Mouse (Mus musculus) hindbrain, embryonic 14.5 days (tissue): ENCODE measurements around the gene Obox6. TPM values are rescaled to one million over a fixed set of nuclear protein-coding genes. Genes with fewer than 3 reads are reported as not detected.

Source experiments
- polyA plus RNA-seq: library from polyadenylated mRNA; unstranded; fragments of >200 nt; fragmentation: Nextera tagmentation; extraction: Ambion mirVana; gene quantifications from 2 replicates; pipeline ENCODE4 v1.2.1, GENCODE M21; 2014

Obox6 gene
- polyA plus RNA-seq, 1 experiment from 2014 or later: not detected

Other genes starting within 250 kb of the Obox6 start
- gene Obox3, start 199.8 kb downstream of the Obox6 start, polyA plus RNA-seq: not detected in 2 replicates
- gene Obox5, start 89.5 kb downstream of the Obox6 start, polyA plus RNA-seq: not detected in 2 replicates
- not detected in 2 replicates for gene Crx, start 40.3 kb upstream of the Obox6 start, polyA plus RNA-seq
- gene Crxos, start 42.9 kb upstream of the Obox6 start, polyA plus RNA-seq: 0.41 TPM in 1 of 2 replicates, not detected in the other
- 1,554 and 1,615 TPM in 2 replicates for gene Selenow, start 82.7 kb upstream of the Obox6 start, polyA plus RNA-seq
- 113 and 114 TPM in 2 replicates for gene Nop53, start 106.4 kb upstream of the Obox6 start, polyA plus RNA-seq
- 5.6 and 6.6 TPM in 2 replicates for gene Ehd2, start 127.9 kb upstream of the Obox6 start, polyA plus RNA-seq
- gene Bicra, start 208.2 kb upstream of the Obox6 start, polyA plus RNA-seq: 7.9 and 8.8 TPM in 2 replicates
- gene Zfp541, start 222.1 kb upstream of the Obox6 start, polyA plus RNA-seq: 0.16 TPM in 2 replicates